Mouse (Mus musculus): ENCODE results near the gene Znrf4.

Gene Znrf4

GRCm38 (mm10) chr17:56487441-56487888 is 24.8 kb downstream of the Znrf4 start:
- peak; percentile 67 to 84 for DNase-seq

- DNase-seq = peak; percentile 64 to 80
These were observed 26.3 kb downstream of the Znrf4 start for GRCm38 (mm10) chr17:56485926-56486325.

GRCm38 (mm10) chr17:56485118-56485517 is 27.1 kb downstream of the Znrf4 start:
- no peak for DNase-seq

- DNase-seq = no peak
These were observed 29.6 kb downstream of the Znrf4 start for GRCm38 (mm10) chr17:56482671-56483070.

- peak; percentile 85 to 86 for DNase-seq
These were observed 32.9 kb downstream of the Znrf4 start for GRCm38 (mm10) chr17:56479358-56479757.

GRCm38 (mm10) chr17:56478191-56478611 is 34.0 kb downstream of the Znrf4 start:
- no peak for DNase-seq

GRCm38 (mm10) chr17:56477191-56477818 is 34.9 kb downstream of the Znrf4 start:
- no peak for DNase-seq

GRCm38 (mm10) chr17:56476402-56476752 is 35.9 kb downstream of the Znrf4 start, which contains the start of gene Ptprs:
Gene Ptprs (minus strand): TSS chr17:56476483.
- DNase-seq = peak; percentile 98

GRCm38 (mm10) chr17:56475584-56476401 is 36.4 kb downstream of the Znrf4 start:
- DNase-seq = peak; percentile 78 to 84

- DNase-seq = peak; percentile 71 to 80
These were observed 37.2 kb downstream of the Znrf4 start for GRCm38 (mm10) chr17:56474831-56475581.

GRCm38 (mm10) chr17:56474311-56474830 is 37.9 kb downstream of the Znrf4 start:
- DNase-seq = peak in 1 of 2 experiments; percentile 73

- DNase-seq = no peak
These were observed 38.7 kb downstream of the Znrf4 start for GRCm38 (mm10) chr17:56473611-56473905.

GRCm38 (mm10) chr17:56472733-56473610 is 39.3 kb downstream of the Znrf4 start:
- peak; percentile 74 to 85 for DNase-seq

GRCm38 (mm10) chr17:56472121-56472520 is 40.1 kb downstream of the Znrf4 start:
- DNase-seq = no peak

- DNase-seq = no peak
These were observed 41.1 kb downstream of the Znrf4 start for GRCm38 (mm10) chr17:56471136-56471535.

- DNase-seq = peak in 1 of 2 experiments; percentile 50
These were observed 41.7 kb downstream of the Znrf4 start for GRCm38 (mm10) chr17:56470571-56470970.

GRCm38 (mm10) chr17:56470001-56470436 is 42.2 kb downstream of the Znrf4 start:
- DNase-seq = no peak

- DNase-seq = no peak
These were observed 43.0 kb downstream of the Znrf4 start for GRCm38 (mm10) chr17:56469275-56469674.

- DNase-seq = no peak
These were observed 43.4 kb downstream of the Znrf4 start for GRCm38 (mm10) chr17:56468870-56469269.

- peak in 1 of 2 experiments; percentile 53 for DNase-seq
These were observed 43.9 kb downstream of the Znrf4 start for GRCm38 (mm10) chr17:56468380-56468779.

GRCm38 (mm10) chr17:56467456-56467884 is 44.8 kb downstream of the Znrf4 start:
- peak; percentile 76 to 80 for DNase-seq

- no peak for DNase-seq
These were observed 45.5 kb downstream of the Znrf4 start for GRCm38 (mm10) chr17:56466747-56467146.

Data from cerebellum, postnatal 14 days (tissue).